Mouse (Mus musculus) liver, embryonic 15.5 days (tissue): Measurements from ENCODE around the gene Hipk1. TPM values are rescaled to one million over a fixed set of nuclear protein-coding genes. Genes with fewer than 3 reads are reported as not detected.

ENCODE experiments used
- ATAC-seq: fragments of 200-750 bp; cut with Nextera tagmentation; 2 replicates; pipeline ENCODE4 v1.8.0; 2017; ENCODE audit warnings: moderate number of reproducible peaks, mild to moderate bottlenecking, moderate library complexity; ENCODE audit not compliant: insufficient read depth
- H3K27ac ChIP-seq: fragments of 300-500 bp; sonication (generic); replicated peaks from 2 replicates; pipeline ENCODE4 v1.5.1; 2015; ENCODE audit warnings: mild to moderate bottlenecking, inconsistent platforms
- H3K27me3 ChIP-seq: fragments of 300-500 bp; sonication (generic); 2 replicates; pipeline ENCODE4 v1.6.1; 2015; ENCODE audit warnings: mild to moderate bottlenecking, inconsistent platforms
- H3K36me3 ChIP-seq: fragments of 300-500 bp; sonication (generic); replicated peaks from 2 replicates; pipeline ENCODE4 v1.6.1; 2015; ENCODE audit warnings: moderate library complexity, mild to moderate bottlenecking, inconsistent platforms
- H3K4me1 ChIP-seq: fragments of 300-500 bp; sonication (generic); replicated peaks from 2 replicates; pipeline ENCODE4 v1.6.1; 2015; ENCODE audit warnings: inconsistent platforms
- H3K4me2 ChIP-seq: fragments of 300-500 bp; sonication (generic); 2 replicates; pipeline ENCODE4 v1.6.1; 2015; ENCODE audit warnings: moderate library complexity, mild to moderate bottlenecking, inconsistent platforms
- H3K4me3 ChIP-seq: fragments of 300-500 bp; sonication (generic); replicated peaks from 2 replicates; pipeline ENCODE4 v1.5.1; 2015; ENCODE audit warnings: mild to moderate bottlenecking, inconsistent platforms
- H3K9ac ChIP-seq: fragments of 300-500 bp; sonication (generic); 2 replicates; pipeline ENCODE4 v1.6.1; 2015; ENCODE audit warnings: moderate library complexity, mild to moderate bottlenecking, inconsistent platforms
- H3K9me3 ChIP-seq: fragments of 300-500 bp; sonication (generic); replicated peaks from 2 replicates; pipeline ENCODE4 v1.6.1; 2016; ENCODE audit warnings: inconsistent platforms
- WGBS: fragments of 180-500 bp; shearing (Covaris S2); methylation state at CpG from one replicate; pipeline ENCODE4 v1.1.7; 2015; ENCODE audit warnings: mixed read lengths; ENCODE audit not compliant: insufficient replicate concordance; 5-methylcytosine and 5-hydroxymethylcytosine counted together
- polyA plus RNA-seq: library from polyadenylated mRNA; unstranded; fragments of >200 nt; fragmentation: Nextera tagmentation; extraction: Ambion mirVana; gene quantifications from 2 replicates; pipeline ENCODE4 v1.2.1, GENCODE M21; 2015

The Hipk1 gene
- polyA plus RNA-seq, 1 experiment from 2014 or later = 15.3 TPM

- Histone ChIP-seq H3K9ac (no peak overlapping the region), H3K4me2 (no peak overlapping the region), H3K27ac (no peak overlapping the region), H3K36me3 (no peaks in the 10 kb centered on the region), H3K27me3 (no peaks in the 10 kb centered on the region), H3K4me3 (no peak overlapping the region), H3K4me1 (no peaks in the 10 kb centered on the region), H3K9me3 (no peaks in the 10 kb centered on the region)
- 67% methylated on average over 8 of the region's 8 CpGs for WGBS
- no peak for ATAC-seq
Measured at GRCm38 (mm10) chr3:103714942-103715341, 76.4 kb downstream of the Hipk1 start.

GRCm38 (mm10) chr3:103714236-103714875 lies 77.0 kb downstream of the Hipk1 start:
- no peaks in the 10 kb centered on the region for H3K4me1 ChIP-seq
- 59% methylated on average over 7 of the region's 7 CpGs for WGBS
- no peak for ATAC-seq

GRCm38 (mm10) chr3:103712196-103712595 lies 79.2 kb downstream of the Hipk1 start:
- Histone ChIP-seq H3K4me1 (no peaks in the 10 kb centered on the region), H3K9ac (no peak overlapping the region), H3K9me3 (no peaks in the 10 kb centered on the region), H3K27ac (no peak overlapping the region), H3K4me3 (no peak overlapping the region), H3K27me3 (no peaks in the 10 kb centered on the region), H3K36me3 (no peaks in the 10 kb centered on the region), H3K4me2 (no peak overlapping the region)
- no peak for ATAC-seq
- WGBS = 68% methylated on average over 4 of the region's 4 CpGs

More at GRCm38 (mm10) chr3:103714236-103714875, 77.0 kb downstream of the Hipk1 start:
- Histone ChIP-seq H3K27me3 (no peaks in the 10 kb centered on the region), H3K4me2 (no peak overlapping the region), H3K9ac (no peak overlapping the region), H3K36me3 (no peaks in the 10 kb centered on the region), H3K9me3 (no peaks in the 10 kb centered on the region), H3K27ac (no peak overlapping the region), H3K4me3 (no peak overlapping the region)

GRCm38 (mm10) chr3:103709470-103710040 lies 81.8 kb downstream of the Hipk1 start:
- no peak overlapping the region for H3K27ac ChIP-seq
- H3K4me3 ChIP-seq = no peak overlapping the region
- H3K4me1 ChIP-seq = no peaks in the 10 kb centered on the region; the same call in 1 of the 2 replicates
- no peak for ATAC-seq
- H3K9me3 ChIP-seq = no peaks in the 10 kb centered on the region
- no peaks in the 10 kb centered on the region for H3K27me3 ChIP-seq
- no peaks in the 10 kb centered on the region for H3K36me3 ChIP-seq
- no peak overlapping the region for H3K9ac ChIP-seq
- no peak overlapping the region for H3K4me2 ChIP-seq
- 78% methylated on average over 5 of the region's 5 CpGs for WGBS

GRCm38 (mm10) chr3:103705426-103705825 lies 85.9 kb downstream of the Hipk1 start:
- Histone ChIP-seq H3K4me1 (no peaks in the 10 kb centered on the region; the same call in 1 of the 2 replicates), H3K36me3 (no peaks in the 10 kb centered on the region), H3K9me3 (no peaks in the 10 kb centered on the region), H3K4me3 (no peak overlapping the region), H3K9ac (no peak overlapping the region), H3K27ac (no peak overlapping the region), H3K27me3 (no peaks in the 10 kb centered on the region), H3K4me2 (no peak overlapping the region)
- ATAC-seq = no peak
- 76% methylated on average over 12 of the region's 12 CpGs for WGBS

GRCm38 (mm10) chr3:103704661-103705060 lies 86.7 kb downstream of the Hipk1 start:
- Histone ChIP-seq H3K36me3 (no peaks in the 10 kb centered on the region), H3K9ac (no peak overlapping the region), H3K4me1 (no peaks in the 10 kb centered on the region; the same call in 1 of the 2 replicates), H3K9me3 (no peaks in the 10 kb centered on the region), H3K4me2 (no peak overlapping the region), H3K4me3 (no peak overlapping the region), H3K27ac (no peak overlapping the region), H3K27me3 (no peaks in the 10 kb centered on the region)
- WGBS = 53% methylated on average over 6 of the region's 6 CpGs
- no peak for ATAC-seq

- ATAC-seq = no peak
- no peak overlapping the region for H3K27ac ChIP-seq
- no peaks in the 10 kb centered on the region for H3K27me3 ChIP-seq
- no peak overlapping the region for H3K9ac ChIP-seq
- no peaks in the 10 kb centered on the region for H3K9me3 ChIP-seq
- no peaks in the 10 kb centered on the region for H3K36me3 ChIP-seq
- H3K4me1 ChIP-seq = no peaks in the 10 kb centered on the region
- H3K4me2 ChIP-seq = no peak overlapping the region
- no peak overlapping the region for H3K4me3 ChIP-seq
- WGBS = 71% methylated on average over 1 of the region's 1 CpGs
Measured at GRCm38 (mm10) chr3:103696388-103696925, 94.9 kb downstream of the Hipk1 start.

- H3K9me3 ChIP-seq = no peaks in the 10 kb centered on the region
- ATAC-seq = no peak
- H3K4me2 ChIP-seq = no peak overlapping the region
- no peaks in the 10 kb centered on the region for H3K27me3 ChIP-seq
- H3K4me1 ChIP-seq = no peaks in the 10 kb centered on the region
- H3K36me3 ChIP-seq = no peaks in the 10 kb centered on the region
- no peak overlapping the region for H3K27ac ChIP-seq
- no peak overlapping the region for H3K4me3 ChIP-seq
- no peak overlapping the region for H3K9ac ChIP-seq
- 43% methylated on average over 3 of the region's 3 CpGs for WGBS
Measured at GRCm38 (mm10) chr3:103695556-103695955, 95.8 kb downstream of the Hipk1 start.

- Histone ChIP-seq H3K9me3 (no peaks in the 10 kb centered on the region), H3K4me1 (no peaks in the 10 kb centered on the region), H3K4me3 (no peak overlapping the region), H3K36me3 (no peaks in the 10 kb centered on the region), H3K27me3 (no peaks in the 10 kb centered on the region), H3K4me2 (no peak overlapping the region), H3K9ac (no peak overlapping the region), H3K27ac (no peak overlapping the region)
- no peak for ATAC-seq
- 63% methylated on average over 3 of the region's 3 CpGs for WGBS
Measured at GRCm38 (mm10) chr3:103690506-103690905, 100.9 kb downstream of the Hipk1 start.
